Mouse (Mus musculus): ENCODE data around the gene Tbx1.

DNA sequence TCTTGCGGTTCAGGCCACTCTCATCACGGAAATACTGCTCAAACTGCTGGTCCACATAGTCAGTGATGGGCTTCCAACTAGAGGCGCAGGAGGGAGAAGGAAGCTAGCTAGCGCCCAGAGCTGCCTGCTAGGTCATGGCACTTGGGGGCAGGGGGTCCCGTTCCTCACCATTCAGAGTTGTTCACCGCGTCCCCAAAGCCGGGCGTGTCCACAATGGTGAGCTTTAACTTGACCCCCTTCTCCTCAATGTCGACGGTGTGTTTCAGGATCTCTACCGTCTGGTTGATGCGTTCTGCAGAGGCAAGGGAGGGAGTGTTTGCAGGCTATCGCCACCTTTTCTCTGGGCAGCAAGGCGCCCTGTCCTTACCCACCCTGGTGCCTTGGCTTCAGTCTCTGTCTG, 34.2 kb upstream of the Tbx1 start:
- TF ChIP-seq CTCF (IDR thresholded peaks at IDR 0.05; ENCODE audit: borderline replicate concordance, control insufficient read depth, extremely low read depth, insufficient read depth, low read length, poor library complexity) (no peak), POLR2A (IDR thresholded peaks at IDR 0.05; ENCODE audit: control insufficient read depth, extremely low read depth, insufficient read depth, low read length, poor library complexity) (no peak)
